26 mouse cellular contexts compared by ENCODE assay signal in genomic region chrX:141547471-141547870, GRCm38 (mm10).
DNase-seq lines count a peak whose midpoint lies in the region; ATAC-seq and TF ChIP-seq lines count a peak whose summit lies in the region.
"Had no signal": no experiment of that assay in that cellular context is flagged by ENCODE, and none has a peak within 500 bp of the region (broad histone marks: within the 10 kb centered on the region; RNA-seq: fewer than 3 reads in every experiment).

No protein-coding gene starts in this region.

- no peak overlapping the region for H3K9ac ChIP-seq in lung, embryonic 14.5 days
- H3K9ac ChIP-seq in hindbrain, embryonic 13.5 days: no peak overlapping the region
- H3K9ac ChIP-seq: embryonic facial prominence, embryonic 13.5 days; forebrain, embryonic 12.5 days; forebrain, embryonic 15.5 days; heart, embryonic 13.5 days; hindbrain, embryonic 15.5 days had no signal

- H3K4me1 ChIP-seq in lung, embryonic 14.5 days (ENCODE audit: insufficient read depth): no peaks in the 10 kb centered on the region
- no peaks in the 10 kb centered on the region for H3K4me1 ChIP-seq in hindbrain, embryonic 13.5 days (replicated peaks)
- H3K4me1 ChIP-seq: embryonic facial prominence, embryonic 10.5 days; embryonic facial prominence, embryonic 13.5 days; forebrain, embryonic 12.5 days; forebrain, embryonic 15.5 days; heart, embryonic 10.5 days; heart, embryonic 13.5 days; hindbrain, embryonic 15.5 days had no signal

- no peaks in the 10 kb centered on the region for H3K9me3 ChIP-seq in lung, embryonic 14.5 days (ENCODE audit: low read depth, low read length)
- no peaks in the 10 kb centered on the region for H3K9me3 ChIP-seq in hindbrain, embryonic 13.5 days
- H3K9me3 ChIP-seq: embryonic facial prominence, embryonic 10.5 days; embryonic facial prominence, embryonic 13.5 days; forebrain, embryonic 12.5 days; forebrain, embryonic 15.5 days; heart, embryonic 10.5 days; heart, embryonic 13.5 days; hindbrain, embryonic 15.5 days had no signal

- H3K4me3 ChIP-seq in lung, embryonic 14.5 days (ENCODE audit: low read depth, low read length): no peak overlapping the region
- no peak overlapping the region for H3K4me3 ChIP-seq in hindbrain, embryonic 13.5 days
- H3K4me3 ChIP-seq: embryonic facial prominence, embryonic 10.5 days; embryonic facial prominence, embryonic 13.5 days; erythroblast, embryonic 14.5 days; forebrain, embryonic 12.5 days; forebrain, embryonic 15.5 days; heart, adult 2 months; heart, embryonic 10.5 days; heart, embryonic 13.5 days; hindbrain, embryonic 15.5 days had no signal

- no peak overlapping the region for H3K4me2 ChIP-seq in lung, embryonic 14.5 days
- no peak overlapping the region for H3K4me2 ChIP-seq in hindbrain, embryonic 13.5 days
- H3K4me2 ChIP-seq: embryonic facial prominence, embryonic 13.5 days; forebrain, embryonic 12.5 days; forebrain, embryonic 15.5 days; heart, embryonic 13.5 days; hindbrain, embryonic 15.5 days had no signal

- peak; percentile 64 for DNase-seq in lung, embryonic 14.5 days
- DNase-seq in lung, postnatal 10 days: no peak
- DNase-seq in 3T3-L1 (ENCODE audit: low read depth, low spot score): peak; percentile 17
- DNase-seq in Muller cell, postnatal 12 days (ENCODE audit: inconsistent ontology term): peak; percentile 28
- no peak for DNase-seq in urinary bladder, adult 2 months (ENCODE audit: low spot score)
- DNase-seq: adrenal gland, adult 8-10 months; adrenal gland, postnatal 25 days; cerebellum, adult 11-12 months; cerebellum, adult 8-10 months; cerebellum, postnatal 10 days; cerebellum, postnatal 36 days; embryo, embryonic 11 days; gastrocnemius, postnatal 10 days; gastrocnemius, postnatal 36 days; heart, adult 2 months; heart, postnatal 14 days; heart, postnatal 4 days had no signal

- ATAC-seq in lung, embryonic 14.5 days (ENCODE audit: insufficient read depth): no peak
- no peak for ATAC-seq in hindbrain, embryonic 13.5 days (ENCODE audit: low FRiP score)
- ATAC-seq: forebrain, embryonic 15.5 days had no signal

- WGBS in lung, embryonic 14.5 days: 74% methylated on average over 2 of the region's 2 CpGs
- WGBS in hindbrain, embryonic 13.5 days: 98% methylated on average over 2 of the region's 2 CpGs

- H3K27me3 ChIP-seq in lung, embryonic 14.5 days (ENCODE audit: insufficient read depth, low read length): no peaks in the 10 kb centered on the region
- H3K27me3 ChIP-seq in hindbrain, embryonic 13.5 days: no peaks in the 10 kb centered on the region
- H3K27me3 ChIP-seq: embryonic facial prominence, embryonic 13.5 days; forebrain, embryonic 15.5 days; heart, embryonic 13.5 days; hindbrain, embryonic 15.5 days had no signal

- no peaks in the 10 kb centered on the region for H3K36me3 ChIP-seq in lung, embryonic 14.5 days (ENCODE audit: insufficient read depth)
- no peaks in the 10 kb centered on the region for H3K36me3 ChIP-seq in hindbrain, embryonic 13.5 days
- H3K36me3 ChIP-seq: embryonic facial prominence, embryonic 10.5 days; embryonic facial prominence, embryonic 13.5 days; forebrain, embryonic 12.5 days; forebrain, embryonic 15.5 days; hindbrain, embryonic 15.5 days had no signal

- TF ChIP-seq CTCF in lung, embryonic 14.5 days (IDR thresholded peaks at IDR 0.05; ENCODE audit: low read depth): no peak

- H3K27ac ChIP-seq in lung, embryonic 14.5 days (ENCODE audit: low read depth): no peak overlapping the region
- no peak overlapping the region for H3K27ac ChIP-seq in hindbrain, embryonic 13.5 days
- H3K27ac ChIP-seq: embryonic facial prominence, embryonic 10.5 days; embryonic facial prominence, embryonic 13.5 days; forebrain, embryonic 12.5 days; forebrain, embryonic 15.5 days; heart, adult 2 months; heart, embryonic 10.5 days; heart, embryonic 13.5 days; hindbrain, embryonic 15.5 days had no signal

Comparison
In these comparisons a context has a peak if more than half of its experiments do, and no peak if none do; other contexts are left out.
1. DNase-seq: peak in lung, embryonic 14.5 days (single experiment), 3T3-L1 (single experiment) and Muller cell, postnatal 12 days (single experiment); none in lung, postnatal 10 days (single experiment) and urinary bladder, adult 2 months (single experiment).